Mouse (Mus musculus) kidney, adult 11 months (tissue): Measurements from ENCODE around the gene Csnk2b.
A peak's percentile ranks its signal among the peaks of the same experiment; 100 is the strongest.
"Not testable (repeated sequence)": the region's sequence is repeated elsewhere in the genome, so short reads cannot be mapped to it uniquely, and the experiment has no call there.

Source experiments
- DNase-seq: peaks from one replicate; pipeline ENCODE4 v3.0.0; 2022

Gene Csnk2b

GRCm38 (mm10) chr17:35152121-35152520 is 30.3 kb upstream of the Csnk2b start:
- DNase-seq, result peak; percentile 50

- DNase-seq, result no peak
Observed at GRCm38 (mm10) chr17:35147922-35148639, 26.2 kb upstream of the Csnk2b start.

- no peak for DNase-seq
Observed at GRCm38 (mm10) chr17:35147348-35147747, 25.5 kb upstream of the Csnk2b start.

GRCm38 (mm10) chr17:35146139-35146538 is 24.3 kb upstream of the Csnk2b start:
- DNase-seq, result no peak

GRCm38 (mm10) chr17:35141971-35142370 is 20.1 kb upstream of the Csnk2b start:
- DNase-seq, result no peak

GRCm38 (mm10) chr17:35140490-35140996 is 18.7 kb upstream of the Csnk2b start:
- no peak for DNase-seq

GRCm38 (mm10) chr17:35139269-35139668 is 17.4 kb upstream of the Csnk2b start:
- DNase-seq, result no peak

GRCm38 (mm10) chr17:35135591-35136320 is 13.9 kb upstream of the Csnk2b start:
- no peak for DNase-seq

- peak; percentile 93 for DNase-seq
Observed at GRCm38 (mm10) chr17:35134801-35135590, 13.1 kb upstream of the Csnk2b start, which contains the start of gene Bag6. Gene Bag6 (plus strand): TSS chr17:35135178.

- no peak for DNase-seq
Observed at GRCm38 (mm10) chr17:35133517-35133916, 11.7 kb upstream of the Csnk2b start.

GRCm38 (mm10) chr17:35132174-35132560 is 10.3 kb upstream of the Csnk2b start:
- DNase-seq, result no peak

- DNase-seq, result peak; percentile 44
Observed at GRCm38 (mm10) chr17:35131500-35132173, 9.8 kb upstream of the Csnk2b start, which contains the start of gene Apom. Gene Apom (minus strand): TSS chr17:35132050.

GRCm38 (mm10) chr17:35131038-35131437 is 9.2 kb upstream of the Csnk2b start:
- no peak for DNase-seq

- no peak for DNase-seq
Observed at GRCm38 (mm10) chr17:35128996-35129395, 7.1 kb upstream of the Csnk2b start.

GRCm38 (mm10) chr17:35127017-35127416 is 5.2 kb upstream of the Csnk2b start:
- DNase-seq, result no peak

- peak; percentile 70 for DNase-seq
Observed at GRCm38 (mm10) chr17:35126206-35126611, 4.4 kb upstream of the Csnk2b start, which contains the start of gene D17H6S53E. Gene D17H6S53E (plus strand): TSS chr17:35126373.

GRCm38 (mm10) chr17:35125578-35125977 is 3.7 kb upstream of the Csnk2b start:
- no peak for DNase-seq

GRCm38 (mm10) chr17:35125081-35125480 is 3.2 kb upstream of the Csnk2b start:
- no peak for DNase-seq

- not testable (repeated sequence) for DNase-seq
Observed at GRCm38 (mm10) chr17:35124261-35124896, 2.5 kb upstream of the Csnk2b start.

- not testable (repeated sequence) for DNase-seq
Observed at GRCm38 (mm10) chr17:35123287-35123686, 1.4 kb upstream of the Csnk2b start.

- peak; percentile 99 for DNase-seq
Observed at GRCm38 (mm10) chr17:35121143-35121799, 582 bp downstream of the Csnk2b start, which contains the start of gene Gpank1. Gene Gpank1 (plus strand): TSS chr17:35121455.
